Mouse (Mus musculus): ENCODE measurements around the gene Polr1c. TPM values are rescaled to one million over a fixed set of nuclear protein-coding genes. Genes with fewer than 3 reads are reported as not detected.

The Polr1c gene
- total and polyA plus RNA-seq, 2 experiments from 2014 or later, result 27.2 to 38.3 TPM

DNA sequence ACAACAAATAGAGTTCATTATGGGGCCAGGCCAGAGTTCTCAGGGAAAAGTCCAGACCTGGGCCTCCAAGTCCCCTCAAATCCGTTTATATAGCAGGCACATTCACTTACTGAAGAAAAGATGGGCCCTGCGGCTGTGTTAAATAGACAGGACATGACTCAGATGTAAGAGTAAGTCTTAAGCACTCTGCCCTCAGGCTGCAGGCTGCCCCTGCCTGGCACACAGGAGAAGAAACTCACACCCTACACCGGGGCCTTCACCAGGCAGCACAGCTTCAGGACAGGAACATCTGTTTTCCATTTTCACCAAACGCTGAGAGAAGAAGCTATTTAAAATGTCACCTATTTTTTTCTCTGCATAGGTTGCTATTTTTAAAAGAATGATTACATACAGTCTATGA, 29.7 kb upstream of the Polr1c start:
- ATAC-seq (ENCODE audit: insufficient read depth, low read depth), result no peak
- DNase-seq (ENCODE audit: low spot score), result no peak
- Histone ChIP-seq H3K36me3 (replicated peaks; ENCODE audit: control insufficient read depth, insufficient read depth, low read length) (peaks cover 25% of the 10 kb centered on the region), H3K9ac (replicated peaks; ENCODE audit: low read depth, low read length) (0 out of 2 replicates have a peak overlapping the region, but pooled peaks have one; percentile 23), H3K4me2 (ENCODE audit: low read depth, low read length) (no peak overlapping the region), H3K4me3 (ENCODE audit: low read depth, low read length) (no peak overlapping the region), H3K27me3 (ENCODE audit: control insufficient read depth, insufficient read depth, low read length) (no peaks in the 10 kb centered on the region), H3K4me1 (ENCODE audit: control insufficient read depth, insufficient read depth) (peaks cover 27% of the 10 kb centered on the region), H3K27ac (ENCODE audit: low read depth) (peak overlapping the region; percentile 60), H3K9me3 (replicated peaks; ENCODE audit: control insufficient read depth, low read length) (no peaks in the 10 kb centered on the region)
- WGBS, result 60% methylated on average over 4 of the region's 4 CpGs
- TF ChIP-seq EP300 (IDR thresholded peaks at IDR 0.05; ENCODE audit: low read depth), result no peak
- no peak for TF ChIP-seq CTCF (IDR thresholded peaks at IDR 0.05; ENCODE audit: low read depth)

- Histone ChIP-seq H3K9ac (replicated peaks; ENCODE audit: low read depth, low read length) (no peak overlapping the region), H3K4me2 (ENCODE audit: low read depth, low read length) (no peak overlapping the region), H3K9me3 (replicated peaks; ENCODE audit: control insufficient read depth, low read length) (no peaks in the 10 kb centered on the region), H3K27ac (ENCODE audit: low read depth) (no peak overlapping the region), H3K36me3 (replicated peaks; ENCODE audit: control insufficient read depth, insufficient read depth, low read length) (peaks cover 36% of the 10 kb centered on the region), H3K4me1 (ENCODE audit: control insufficient read depth, insufficient read depth) (peaks cover 15% of the 10 kb centered on the region), H3K27me3 (ENCODE audit: control insufficient read depth, insufficient read depth, low read length) (no peaks in the 10 kb centered on the region), H3K4me3 (ENCODE audit: low read depth, low read length) (no peak overlapping the region)
- TF ChIP-seq EP300 (IDR thresholded peaks at IDR 0.05; ENCODE audit: low read depth), result no peak
- no peak for TF ChIP-seq CTCF (IDR thresholded peaks at IDR 0.05; ENCODE audit: low read depth)
- DNase-seq (ENCODE audit: low spot score), result no peak
- ATAC-seq (ENCODE audit: insufficient read depth, low read depth), result no peak
- 64% methylated on average over 10 of the region's 10 CpGs for WGBS
Measured at GRCm38 (mm10) chr17:46275506-46275905, 27.7 kb upstream of the Polr1c start.

GRCm38 (mm10) chr17:46275034-46275433, 27.2 kb upstream of the Polr1c start:
- H3K36me3 ChIP-seq (replicated peaks; ENCODE audit: control insufficient read depth, insufficient read depth, low read length), result peaks cover 35% of the 10 kb centered on the region
- H3K4me1 ChIP-seq (ENCODE audit: control insufficient read depth, insufficient read depth), result peaks cover 18% of the 10 kb centered on the region

GRCm38 (mm10) chr17:46274465-46274864, 26.6 kb upstream of the Polr1c start:
- peak overlapping the region; percentile 33; the same call in 1 of the 2 replicates for H3K9ac ChIP-seq (replicated peaks; ENCODE audit: low read depth, low read length)
- no peak for TF ChIP-seq EP300 (IDR thresholded peaks at IDR 0.05; ENCODE audit: low read depth)
- no peak for TF ChIP-seq CTCF (IDR thresholded peaks at IDR 0.05; ENCODE audit: low read depth)
- no peak for DNase-seq (ENCODE audit: low spot score)
- no peak overlapping the region for H3K4me3 ChIP-seq (ENCODE audit: low read depth, low read length)
- H3K9me3 ChIP-seq (replicated peaks; ENCODE audit: control insufficient read depth, low read length), result no peaks in the 10 kb centered on the region
- no peaks in the 10 kb centered on the region for H3K27me3 ChIP-seq (ENCODE audit: control insufficient read depth, insufficient read depth, low read length)
- H3K4me1 ChIP-seq (ENCODE audit: control insufficient read depth, insufficient read depth), result peaks cover 18% of the 10 kb centered on the region
- 75% methylated on average over 6 of the region's 6 CpGs for WGBS
- H3K27ac ChIP-seq (ENCODE audit: low read depth), result peak overlapping the region; percentile 57
- peaks cover 32% of the 10 kb centered on the region for H3K36me3 ChIP-seq (replicated peaks; ENCODE audit: control insufficient read depth, insufficient read depth, low read length)
- ATAC-seq (ENCODE audit: insufficient read depth, low read depth), result no peak
- no peak overlapping the region for H3K4me2 ChIP-seq (ENCODE audit: low read depth, low read length)

More at GRCm38 (mm10) chr17:46275034-46275433, 27.2 kb upstream of the Polr1c start:
- no peak overlapping the region for H3K9ac ChIP-seq (replicated peaks; ENCODE audit: low read depth, low read length)
- H3K9me3 ChIP-seq (replicated peaks; ENCODE audit: control insufficient read depth, low read length), result no peaks in the 10 kb centered on the region
- 85% methylated on average over 6 of the region's 6 CpGs for WGBS
- TF ChIP-seq EP300 (IDR thresholded peaks at IDR 0.05; ENCODE audit: low read depth) (no peak), CTCF (IDR thresholded peaks at IDR 0.05; ENCODE audit: low read depth) (no peak)
- no peaks in the 10 kb centered on the region for H3K27me3 ChIP-seq (ENCODE audit: control insufficient read depth, insufficient read depth, low read length)
- no peak overlapping the region for H3K4me2 ChIP-seq (ENCODE audit: low read depth, low read length)
- no peak overlapping the region for H3K4me3 ChIP-seq (ENCODE audit: low read depth, low read length)
- no peak overlapping the region for H3K27ac ChIP-seq (ENCODE audit: low read depth)
- ATAC-seq (ENCODE audit: insufficient read depth, low read depth), result no peak
- no peak for DNase-seq (ENCODE audit: low spot score)

DNA sequence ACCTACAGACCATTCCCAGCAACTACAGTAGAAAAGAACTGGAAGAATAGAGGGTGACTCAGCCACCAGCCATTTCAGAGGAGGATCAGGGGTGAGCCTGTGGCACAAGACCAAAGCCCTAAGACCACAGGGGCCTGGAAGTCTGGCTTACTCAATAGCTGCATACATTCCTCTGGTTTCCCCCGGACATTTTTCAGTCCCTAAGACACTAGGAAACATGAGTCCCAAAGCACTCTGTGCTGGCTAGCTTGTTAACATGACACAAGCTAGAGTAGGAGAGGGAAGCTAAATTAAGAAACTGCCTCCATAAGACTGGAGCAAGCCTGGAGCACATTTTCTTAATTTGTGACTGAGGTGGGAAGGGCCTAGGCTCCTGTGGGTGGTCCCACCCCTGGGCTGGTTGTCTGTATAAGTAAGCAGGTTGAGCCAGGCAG, 26.0 kb upstream of the Polr1c start:
- no peaks in the 10 kb centered on the region for H3K27me3 ChIP-seq (ENCODE audit: control insufficient read depth, insufficient read depth, low read length)
- DNase-seq (ENCODE audit: low spot score), result no peak
- H3K4me3 ChIP-seq (ENCODE audit: low read depth, low read length), result no peak overlapping the region
- H3K9me3 ChIP-seq (replicated peaks; ENCODE audit: control insufficient read depth, low read length), result no peaks in the 10 kb centered on the region
- peak overlapping the region; percentile 57 for H3K27ac ChIP-seq (ENCODE audit: low read depth)
- H3K4me2 ChIP-seq (ENCODE audit: low read depth, low read length), result no peak overlapping the region
- WGBS, result 18% methylated on average over 1 of the region's 1 CpGs
- no peak for TF ChIP-seq EP300 (IDR thresholded peaks at IDR 0.05; ENCODE audit: low read depth)
- TF ChIP-seq CTCF (IDR thresholded peaks at IDR 0.05; ENCODE audit: low read depth), result no peak
- no peak overlapping the region for H3K9ac ChIP-seq (replicated peaks; ENCODE audit: low read depth, low read length)
- H3K4me1 ChIP-seq (ENCODE audit: control insufficient read depth, insufficient read depth), result peaks cover 18% of the 10 kb centered on the region
- ATAC-seq (ENCODE audit: insufficient read depth, low read depth), result no peak
- peaks cover 27% of the 10 kb centered on the region for H3K36me3 ChIP-seq (replicated peaks; ENCODE audit: control insufficient read depth, insufficient read depth, low read length)

- H3K36me3 ChIP-seq (replicated peaks; ENCODE audit: control insufficient read depth, insufficient read depth, low read length), result peaks cover 18% of the 10 kb centered on the region
- no peak overlapping the region for H3K9ac ChIP-seq (replicated peaks; ENCODE audit: low read depth, low read length)
- peaks cover 18% of the 10 kb centered on the region for H3K4me1 ChIP-seq (ENCODE audit: control insufficient read depth, insufficient read depth)
- H3K4me3 ChIP-seq (ENCODE audit: low read depth, low read length), result no peak overlapping the region
- DNase-seq (ENCODE audit: low spot score), result no peak
- TF ChIP-seq CTCF (IDR thresholded peaks at IDR 0.05; ENCODE audit: low read depth) (no peak), EP300 (IDR thresholded peaks at IDR 0.05; ENCODE audit: low read depth) (0 out of 2 replicates have a peak, but pooled peaks have one; percentile 23)
- 67% methylated on average over 5 of the region's 5 CpGs for WGBS
- peak overlapping the region; percentile 57; the same call in 1 of the 2 replicates for H3K27ac ChIP-seq (ENCODE audit: low read depth)
- H3K27me3 ChIP-seq (ENCODE audit: control insufficient read depth, insufficient read depth, low read length), result no peaks in the 10 kb centered on the region
- no peaks in the 10 kb centered on the region for H3K9me3 ChIP-seq (replicated peaks; ENCODE audit: control insufficient read depth, low read length)
- H3K4me2 ChIP-seq (ENCODE audit: low read depth, low read length), result no peak overlapping the region
- 0 out of 2 replicates have a peak, but pooled peaks have one; percentile 25 for ATAC-seq (ENCODE audit: insufficient read depth, low read depth)
Measured at GRCm38 (mm10) chr17:46272675-46273074, 24.8 kb upstream of the Polr1c start.
